Mouse (Mus musculus) megakaryocyte, embryonic 14.5 days (primary cell): ENCODE results near the gene 4930558K02Rik.

Experiments
- FLI1 ChIP-seq: IDR thresholded peaks from 2 replicates; pipeline ENCODE4 v1.6.1; 2012; ENCODE audit warnings: low read length, inconsistent platforms, mixed read lengths
- GATA1 ChIP-seq: IDR thresholded peaks from 3 replicates; pipeline ENCODE4 v1.6.1; 2012; ENCODE audit warnings: mixed read lengths, low read length, inconsistent platforms, borderline replicate concordance

GRCm38 (mm10) chr1:162008208-162008607 lies 28.8 kb upstream of the 4930558K02Rik start:
- no peak for TF ChIP-seq GATA1
- TF ChIP-seq FLI1 = no peak
